Mouse (Mus musculus) G1E (cell line): Measurements from ENCODE around the gene Rsrp1. TPM values are rescaled to one million over a fixed set of nuclear protein-coding genes. Genes with fewer than 3 reads are reported as not detected.

Experiments used
- ATAC-seq: 2 replicates; pipeline ENCODE4 v1.8.0; 2016; ENCODE audit warnings: mild to moderate bottlenecking; ENCODE audit not compliant: insufficient number of reproducible peaks, poor library complexity, low FRiP score, severe bottlenecking; ENCODE audit errors: extremely low read depth
- DNase-seq: peaks from one replicate; pipeline ENCODE4 v3.0.0; 2012; ENCODE audit warnings: low spot score
- H3K27me3 ChIP-seq: 2 replicates; pipeline ENCODE4 v1.6.1; 2012; ENCODE audit warnings: mild to moderate bottlenecking, low read length, inconsistent platforms; ENCODE audit not compliant: insufficient read depth
- H3K36me3 ChIP-seq: replicated peaks from 2 replicates; pipeline ENCODE3; 2012; ENCODE audit warnings: mild to moderate bottlenecking, inconsistent platforms
- H3K4me1 ChIP-seq: 2 replicates; pipeline ENCODE4 v1.6.1; 2012; ENCODE audit warnings: low read depth, low read length, inconsistent platforms, mixed read lengths; ENCODE audit not compliant: insufficient read depth
- H3K4me3 ChIP-seq: 2 replicates; pipeline ENCODE4 v1.5.1; 2012; ENCODE audit warnings: low read depth, mild to moderate bottlenecking, inconsistent platforms, low read length, moderate library complexity, mixed read lengths
- H3K9me3 ChIP-seq: replicated peaks from 2 replicates; pipeline ENCODE4 v1.6.1; 2012; ENCODE audit warnings: inconsistent platforms
- CTCF ChIP-seq: IDR thresholded peaks from 2 replicates; pipeline ENCODE4 v1.5.1; 2012; ENCODE audit warnings: low read depth, low read length, inconsistent platforms, mixed read lengths
- GATA1 ChIP-seq: IDR thresholded peaks from 2 replicates; pipeline ENCODE4 v1.6.1; 2012; ENCODE audit warnings: borderline replicate concordance, low read length, inconsistent platforms, mixed read lengths
- GATA2 ChIP-seq: IDR thresholded peaks from 2 replicates; pipeline ENCODE4 v1.6.1; 2012; ENCODE audit warnings: low read depth, low read length, inconsistent platforms, borderline replicate concordance
- POLR2AphosphoS5 ChIP-seq: IDR thresholded peaks from 2 replicates; pipeline ENCODE4 v1.6.1; 2012; ENCODE audit warnings: low read depth, low read length, inconsistent platforms; ENCODE audit not compliant: insufficient replicate concordance
- TAL1 ChIP-seq: conservative IDR thresholded peaks from 2 replicates; pipeline ENCODE4 v1.6.1; 2012; ENCODE audit warnings: low read depth, low read length, inconsistent platforms, mixed read lengths
- polyA plus RNA-seq: library from polyadenylated mRNA; stranded (reverse); fragments of >175 nt; gene quantifications from 2 replicates; pipeline ENCODE4 v1.2.3, GENCODE M21; 2012
- total RNA-seq, 2 experiments: library from RNA; stranded (forward) in 1 of 2; stranded (reverse) in 1 of 2; fragments of 200-1000 nt in 1 of 2; fragments of >200 nt in 1 of 2; fragmentation: Nextera tagmentation in 1 of 2; gene quantifications; 2 replicates each; pipeline ENCODE4 v1.2.3; 2014 to 2017

Rsrp1 gene
- total and polyA plus RNA-seq, 3 experiments, result 286 to 492 (median 468) TPM

DNA sequence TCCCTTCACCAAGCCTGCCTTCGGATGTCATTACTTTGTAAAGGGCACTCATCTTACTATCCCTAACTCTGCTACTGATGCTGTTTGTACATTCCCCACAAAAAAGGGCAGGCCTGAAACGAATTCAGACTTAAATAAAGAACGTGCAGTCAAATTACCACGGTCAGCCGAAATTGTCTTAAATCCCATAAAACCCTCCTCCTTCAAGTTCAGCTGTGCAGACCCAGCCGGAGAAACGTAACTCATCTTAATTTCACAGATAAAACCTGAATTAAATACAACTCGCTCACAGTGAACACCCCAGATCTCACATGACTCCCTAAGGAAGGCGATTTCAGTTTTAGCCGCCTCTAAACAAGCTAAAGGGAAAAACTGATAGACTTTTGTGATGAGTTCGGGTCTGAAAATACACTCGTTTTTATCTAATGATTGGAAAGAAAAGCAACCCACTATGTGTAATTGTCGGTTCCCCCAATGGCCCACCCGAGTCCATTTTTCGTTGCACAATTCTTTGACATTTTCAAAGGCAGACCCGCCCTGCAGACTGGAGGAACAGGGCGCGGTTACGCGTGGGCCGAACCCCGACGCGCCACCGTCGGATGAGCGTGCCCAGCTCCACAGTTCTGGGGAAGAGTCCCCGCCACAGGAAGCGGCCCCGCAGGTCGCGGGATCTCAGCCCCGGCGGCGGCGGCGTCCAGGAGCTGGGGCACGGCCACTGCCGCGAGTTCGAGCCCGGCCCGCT is 9.1 kb upstream of the Rsrp1 start:
- H3K27me3 ChIP-seq, result no peaks in the 10 kb centered on the region
- H3K4me1 ChIP-seq, result peaks cover 56% of the 10 kb centered on the region
- H3K4me3 ChIP-seq, result peak overlapping the region; percentile 89
- peaks cover 31% of the 10 kb centered on the region for H3K36me3 ChIP-seq
- DNase-seq (no peak), ATAC-seq (no peak)
- TF ChIP-seq TAL1 (no peak), CTCF (no peak), GATA1 (no peak), GATA2 (no peak), POLR2AphosphoS5 (no peak)
- no peaks in the 10 kb centered on the region for H3K9me3 ChIP-seq

DNA sequence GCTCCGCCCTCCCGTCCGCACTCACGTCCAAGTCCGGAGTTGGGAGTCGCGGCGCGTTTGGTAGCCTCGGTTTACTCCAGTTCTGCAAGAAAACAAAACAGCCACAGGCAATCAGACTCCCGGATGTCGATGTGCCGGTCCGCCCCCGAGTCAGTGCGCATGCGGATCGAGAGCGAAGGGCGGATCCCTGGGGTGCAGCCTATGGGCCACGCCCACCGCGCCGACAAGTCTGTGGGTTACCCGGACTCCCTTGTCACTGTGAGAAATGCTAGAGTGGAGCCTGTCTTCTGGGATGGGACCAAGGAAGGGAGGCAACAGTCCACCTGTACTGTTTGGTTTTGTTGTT is 8.6 kb upstream of the Rsrp1 start, which contains the start of gene Tmem50a:
Tmem50a (minus strand) TSS at position 161 of the 346 bp plus-strand sequence.
- no peaks in the 10 kb centered on the region for H3K27me3 ChIP-seq
- TF ChIP-seq POLR2AphosphoS5 (no peak), CTCF (no peak), TAL1 (no peak), GATA1 (no peak), GATA2 (no peak)
- 0 out of 2 replicates have a peak, but pooled peaks have one; percentile 48 for ATAC-seq
- H3K9me3 ChIP-seq, result no peaks in the 10 kb centered on the region
- peaks cover 57% of the 10 kb centered on the region for H3K4me1 ChIP-seq
- H3K36me3 ChIP-seq, result peaks cover 26% of the 10 kb centered on the region
- peak; percentile 92 for DNase-seq
- H3K4me3 ChIP-seq, result peak within 1 kb of the TSS; percentile 89

DNA sequence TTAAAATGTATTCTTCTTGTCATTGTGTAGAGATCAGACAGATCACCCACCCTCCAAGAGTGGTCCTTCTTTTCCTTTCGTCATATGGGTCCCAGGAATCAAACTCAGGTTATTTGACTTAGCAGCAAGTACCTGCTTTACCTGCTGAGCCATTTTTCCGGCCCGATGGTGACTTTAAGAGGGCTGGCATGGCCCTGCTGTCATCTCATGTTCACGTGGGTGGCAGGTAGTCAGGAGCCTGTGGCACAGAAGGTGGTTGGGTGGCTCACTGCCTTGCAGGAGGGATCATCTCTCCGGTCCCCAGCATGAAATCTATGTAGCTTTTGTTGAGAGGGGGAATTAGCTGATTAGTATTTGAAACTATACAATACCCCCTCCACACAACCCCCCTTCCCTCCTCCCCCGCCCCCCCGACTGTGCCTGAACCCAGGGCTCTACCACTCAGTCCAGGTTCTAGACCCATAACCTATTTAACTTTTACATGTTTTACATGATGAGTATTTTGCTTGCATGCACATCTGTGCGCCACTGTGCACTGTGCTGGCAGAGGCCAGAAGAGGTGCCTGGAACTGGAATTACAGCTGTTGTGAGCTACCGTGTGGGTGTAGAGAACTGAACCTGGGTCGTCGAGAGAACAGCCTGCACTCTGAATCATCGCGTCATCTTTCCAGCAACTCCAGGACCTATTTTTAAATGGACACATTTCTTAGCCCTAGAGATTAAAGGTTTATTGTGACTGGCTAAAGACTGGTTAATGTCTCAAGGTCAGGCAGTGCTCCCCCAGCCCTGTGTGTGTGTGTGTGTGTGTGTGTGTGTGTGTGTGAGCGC is 8.0 kb upstream of the Rsrp1 start:
- Histone ChIP-seq H3K9me3 (no peaks in the 10 kb centered on the region), H3K4me1 (peaks cover 63% of the 10 kb centered on the region), H3K36me3 (peaks cover 22% of the 10 kb centered on the region), H3K27me3 (no peaks in the 10 kb centered on the region), H3K4me3 (peak overlapping the region; percentile 89; the same call in 1 of the 2 replicates)
- TF ChIP-seq POLR2AphosphoS5 (no peak), GATA2 (no peak), CTCF (no peak), TAL1 (no peak), GATA1 (no peak)
- DNase-seq (no peak), ATAC-seq (no peak)

DNA sequence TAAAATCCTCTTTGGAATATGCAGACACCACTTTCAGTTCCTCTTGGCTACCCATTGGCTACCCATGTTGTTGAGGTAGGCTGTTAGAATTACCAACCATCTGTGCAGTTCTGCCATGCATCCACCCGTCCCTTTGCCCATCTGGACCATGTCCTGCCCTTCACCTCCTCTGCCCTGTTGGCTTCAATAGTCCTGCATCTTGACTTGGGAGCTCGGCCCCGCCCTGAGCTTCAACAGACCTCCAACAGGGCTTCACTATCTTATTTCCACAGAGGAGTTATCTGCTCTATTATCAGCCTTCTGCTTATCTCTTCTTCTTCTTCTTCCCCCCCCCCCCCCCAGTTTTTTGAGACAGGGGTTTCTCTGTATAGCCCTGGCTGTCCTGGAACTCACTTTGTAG is 6.2 kb upstream of the Rsrp1 start:
- Histone ChIP-seq H3K36me3 (peaks cover 10% of the 10 kb centered on the region), H3K27me3 (no peaks in the 10 kb centered on the region), H3K4me1 (peaks cover 70% of the 10 kb centered on the region), H3K4me3 (peak overlapping the region; percentile 30; the same call in 1 of the 2 replicates), H3K9me3 (no peaks in the 10 kb centered on the region)
- TF ChIP-seq CTCF (no peak), GATA1 (no peak), TAL1 (peak; percentile 70), GATA2 (no peak), POLR2AphosphoS5 (no peak)
- ATAC-seq (peak; percentile 64), DNase-seq (peak; percentile 43)

DNA sequence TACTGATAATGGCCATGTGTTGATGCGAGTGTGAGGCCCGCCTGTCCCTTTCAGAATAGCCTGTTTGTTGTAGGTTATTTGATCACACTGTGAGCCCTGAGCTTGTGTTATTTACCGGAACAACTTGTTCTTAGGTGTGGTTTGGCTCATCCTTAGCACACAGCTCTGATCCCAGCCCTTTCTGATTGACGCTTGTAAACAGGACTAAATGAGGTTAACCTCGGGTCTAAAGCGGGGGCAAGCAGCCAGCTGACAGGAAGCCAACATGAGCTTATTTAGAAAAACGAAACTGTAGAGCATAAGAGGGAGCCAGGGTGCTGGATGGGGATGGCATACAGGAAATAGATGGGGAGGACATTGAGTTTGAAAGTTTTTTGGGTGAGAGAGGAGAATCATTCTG is 5.0 kb upstream of the Rsrp1 start:
- ATAC-seq (no peak), DNase-seq (no peak)
- peaks cover 71% of the 10 kb centered on the region for H3K4me1 ChIP-seq

More for the DNA sequence above, 5.0 kb upstream of the Rsrp1 start:
- Histone ChIP-seq H3K4me3 (no peak overlapping the region; the same call in 1 of the 2 replicates), H3K9me3 (no peaks in the 10 kb centered on the region), H3K36me3 (peaks cover under 1% of the 10 kb centered on the region), H3K27me3 (no peaks in the 10 kb centered on the region)
- TF ChIP-seq GATA1 (no peak), POLR2AphosphoS5 (no peak), GATA2 (no peak), TAL1 (no peak), CTCF (no peak)
